ENCODE assay signal across 8 mouse cellular contexts in genomic region chr11:113683627-113683956, GRCm38 (mm10). TPM values are rescaled to one million over a fixed set of nuclear protein-coding genes. Genes with fewer than 3 reads are reported as not detected.
DNase-seq lines count a peak whose midpoint lies in the region; ATAC-seq and TF ChIP-seq lines count a peak whose summit lies in the region.

No protein-coding gene starts in this region.

- H3K4me3 ChIP-seq in lung, embryonic 15.5 days = peak overlapping the region; percentile 99
- H3K4me3 ChIP-seq in embryonic fibroblast, embryonic 13.5 days (ENCODE audit: insufficient read depth, low read length) = peak overlapping the region; percentile 70
- H3K4me3 ChIP-seq in limb, embryonic 12.5 days (replicated peaks) = peak overlapping the region; percentile 96

- no peak for TF ChIP-seq POLR2A in embryonic fibroblast, embryonic 13.5 days (IDR thresholded peaks at IDR 0.05; ENCODE audit: low read depth, low read length)

- no peaks in the 10 kb centered on the region for H3K27me3 ChIP-seq in lung, embryonic 15.5 days
- no peaks in the 10 kb centered on the region for H3K27me3 ChIP-seq in limb, embryonic 12.5 days

- H3K36me3 ChIP-seq in lung, embryonic 15.5 days = peaks cover 7% of the 10 kb centered on the region
- H3K36me3 ChIP-seq in limb, embryonic 12.5 days = peaks cover 11% of the 10 kb centered on the region

- 0% methylated on average over 27 of the region's 38 CpGs for WGBS in lung, embryonic 15.5 days
- WGBS in limb, embryonic 12.5 days = under 1% methylated on average over 38 of the region's 38 CpGs

- ATAC-seq in lung, embryonic 15.5 days (ENCODE audit: borderline replicate concordance, extremely low read depth, low FRiP score, low TSS enrichment) = peak; percentile 62
- peak; percentile 77; the same call in 1 of the 2 replicates for ATAC-seq in limb, embryonic 12.5 days (ENCODE audit: insufficient number of reproducible peaks, insufficient read depth, low FRiP score, low TSS enrichment, low read depth)
- peak; percentile 6 for ATAC-seq in neutrophil, adult 5-6 weeks (ENCODE audit: extremely low read depth, insufficient number of reproducible peaks, low FRiP score, poor library complexity, severe bottlenecking)

- H3K4me2 ChIP-seq in lung, embryonic 15.5 days = peak overlapping the region; percentile 83
- peak overlapping the region; percentile 87 for H3K4me2 ChIP-seq in limb, embryonic 12.5 days

- H3K27ac ChIP-seq in lung, embryonic 15.5 days = peak overlapping the region; percentile 96
- H3K27ac ChIP-seq in embryonic fibroblast, embryonic 13.5 days (ENCODE audit: insufficient read depth, low read length) = peak overlapping the region; percentile 88
- peak overlapping the region; percentile 97 for H3K27ac ChIP-seq in limb, embryonic 12.5 days

- H3K9me3 ChIP-seq in lung, embryonic 15.5 days = no peaks in the 10 kb centered on the region
- H3K9me3 ChIP-seq in limb, embryonic 12.5 days = no peaks in the 10 kb centered on the region

- no peak for DNase-seq in lung, postnatal 14 days
- DNase-seq in right cerebral cortex, postnatal 25 days = no peak
- DNase-seq in layer of hippocampus, adult 18-20 months (ENCODE audit: low spot score in 2 of 2) = no peak
- DNase-seq in urinary bladder, adult 2 months (ENCODE audit: low spot score) = no peak

- peak overlapping the region; percentile 90 for H3K9ac ChIP-seq in lung, embryonic 15.5 days
- peak overlapping the region; percentile 90 for H3K9ac ChIP-seq in limb, embryonic 12.5 days (replicated peaks)

- peaks cover 30% of the 10 kb centered on the region for H3K4me1 ChIP-seq in lung, embryonic 15.5 days
- peaks cover 5% of the 10 kb centered on the region; the same call in 1 of the 2 replicates for H3K4me1 ChIP-seq in embryonic fibroblast, embryonic 13.5 days (ENCODE audit: control insufficient read depth, insufficient read depth, low read length)
- peaks cover 39% of the 10 kb centered on the region for H3K4me1 ChIP-seq in limb, embryonic 12.5 days (replicated peaks)

- TF ChIP-seq CTCF in embryonic fibroblast, embryonic 13.5 days (IDR thresholded peaks at IDR 0.05; ENCODE audit: borderline replicate concordance, insufficient read depth, low read length) = no peak

RNA-seq across cellular contexts. Expression of gene Fam104a, which starts 0.4 kb away (rescaled TPM):
- 43.7 and 44.6 TPM in 2 replicates for polyA plus RNA-seq in lung, embryonic 15.5 days (2015; fragmentation: Nextera tagmentation; extraction: Ambion mirVana)
- 26.0 and 28.2 TPM in 2 replicates for polyA plus RNA-seq in embryonic fibroblast, embryonic 13.5 days (2011; ENCODE audit: insufficient read length, low read depth, missing spikeins)
- polyA plus RNA-seq in limb, embryonic 12.5 days (2016; fragmentation: Nextera tagmentation; extraction: Ambion mirVana) = 51.8 and 54.1 TPM in 2 replicates
- total RNA-seq in neutrophil, adult 5-6 weeks (2017) = 34.7 and 39.0 TPM in 2 replicates
- 10 to 100 TPM; 31.1 to 33.6 TPM for total RNA-seq in layer of hippocampus, adult 18-20 months (2021)
- polyA plus RNA-seq in urinary bladder, adult 2 months (2012; rRNA removed) = 25.0 and 26.5 TPM in 2 replicates

RNA-seq across cellular contexts. Expression of gene D11Wsu47e, which starts 0.6 kb away (rescaled TPM):
- 19.7 and 20.6 TPM in 2 replicates for polyA plus RNA-seq in lung, embryonic 15.5 days (2015; fragmentation: Nextera tagmentation; extraction: Ambion mirVana)
- 14.0 and 14.9 TPM in 2 replicates for polyA plus RNA-seq in embryonic fibroblast, embryonic 13.5 days (2011; ENCODE audit: insufficient read length, low read depth, missing spikeins)
- 23.7 and 25.8 TPM in 2 replicates for polyA plus RNA-seq in limb, embryonic 12.5 days (2016; fragmentation: Nextera tagmentation; extraction: Ambion mirVana)
- 32.9 and 36.5 TPM in 2 replicates for total RNA-seq in neutrophil, adult 5-6 weeks (2017)
- total RNA-seq in layer of hippocampus, adult 18-20 months (2021) = 10 to 100 TPM; 13.1 to 13.8 TPM
- 11.5 and 12.5 TPM in 2 replicates for polyA plus RNA-seq in urinary bladder, adult 2 months (2012; rRNA removed)

RNA-seq across cellular contexts. Expression of gene Cpsf4l, which starts 26.2 kb away (rescaled TPM):
- 0.57 and 2.7 TPM in 2 replicates for polyA plus RNA-seq in lung, embryonic 15.5 days (2015; fragmentation: Nextera tagmentation; extraction: Ambion mirVana)
- not detected in 2 replicates for polyA plus RNA-seq in embryonic fibroblast, embryonic 13.5 days (2011; ENCODE audit: insufficient read length, low read depth, missing spikeins)
- polyA plus RNA-seq in limb, embryonic 12.5 days (2016; fragmentation: Nextera tagmentation; extraction: Ambion mirVana) = 0.60 and 0.75 TPM in 2 replicates
- not detected in 2 replicates for total RNA-seq in neutrophil, adult 5-6 weeks (2017)
- not detected for total RNA-seq in layer of hippocampus, adult 18-20 months (2021)
- polyA plus RNA-seq in urinary bladder, adult 2 months (2012; rRNA removed) = 0.38 and 0.44 TPM in 2 replicates

RNA-seq across cellular contexts. Expression of gene Slc39a11, which starts 33.7 kb away (rescaled TPM):
- 23.7 and 24.5 TPM in 2 replicates for polyA plus RNA-seq in lung, embryonic 15.5 days (2015; fragmentation: Nextera tagmentation; extraction: Ambion mirVana)
- 21.1 and 21.4 TPM in 2 replicates for polyA plus RNA-seq in embryonic fibroblast, embryonic 13.5 days (2011; ENCODE audit: insufficient read length, low read depth, missing spikeins)
- 17.3 and 17.9 TPM in 2 replicates for polyA plus RNA-seq in limb, embryonic 12.5 days (2016; fragmentation: Nextera tagmentation; extraction: Ambion mirVana)
- 3.3 and 3.9 TPM in 2 replicates for total RNA-seq in neutrophil, adult 5-6 weeks (2017)
- total RNA-seq in layer of hippocampus, adult 18-20 months (2021) = 10 to 100 TPM; 20.4 to 25.4 TPM
- 12.8 and 13.2 TPM in 2 replicates for polyA plus RNA-seq in urinary bladder, adult 2 months (2012; rRNA removed)

RNA-seq across cellular contexts. Expression of gene Cog1, which starts 34.6 kb away (rescaled TPM):
- 26.5 and 27.7 TPM in 2 replicates for polyA plus RNA-seq in lung, embryonic 15.5 days (2015; fragmentation: Nextera tagmentation; extraction: Ambion mirVana)
- polyA plus RNA-seq in embryonic fibroblast, embryonic 13.5 days (2011; ENCODE audit: insufficient read length, low read depth, missing spikeins) = 38.1 and 41.1 TPM in 2 replicates
- polyA plus RNA-seq in limb, embryonic 12.5 days (2016; fragmentation: Nextera tagmentation; extraction: Ambion mirVana) = 30.0 and 31.7 TPM in 2 replicates
- 36.3 and 37.8 TPM in 2 replicates for total RNA-seq in neutrophil, adult 5-6 weeks (2017)
- total RNA-seq in layer of hippocampus, adult 18-20 months (2021) = 10 to 100 TPM; 50.7 to 58.3 TPM
- polyA plus RNA-seq in urinary bladder, adult 2 months (2012; rRNA removed) = 40.7 and 42.7 TPM in 2 replicates

Comparison
In these comparisons a context has a peak if more than half of its experiments do, and no peak if none do; other contexts are left out.
1. ATAC-seq: peak in every context shown above with its lines; median percentile 77 in limb, embryonic 12.5 days; 62 in lung, embryonic 15.5 days; 6 in neutrophil, adult 5-6 weeks.